Mouse (Mus musculus) testis, postnatal 10 days (tissue): Measurements from ENCODE around the gene Ovol2.
"Not testable (repeated sequence)": the region's sequence is repeated elsewhere in the genome, so short reads cannot be mapped to it uniquely, and the experiment has no call there.

Experiments
- DNase-seq: peaks from one replicate; pipeline ENCODE4 v3.0.0; 2021; ENCODE audit warnings: low spot score

Ovol2 gene

GRCm38 (mm10) chr2:144331401-144332302 lies at the start of gene Ovol2:
Gene Ovol2, minus strand, starts transcription at chr2:144332146.
- DNase-seq = peak; percentile 51

DNA sequence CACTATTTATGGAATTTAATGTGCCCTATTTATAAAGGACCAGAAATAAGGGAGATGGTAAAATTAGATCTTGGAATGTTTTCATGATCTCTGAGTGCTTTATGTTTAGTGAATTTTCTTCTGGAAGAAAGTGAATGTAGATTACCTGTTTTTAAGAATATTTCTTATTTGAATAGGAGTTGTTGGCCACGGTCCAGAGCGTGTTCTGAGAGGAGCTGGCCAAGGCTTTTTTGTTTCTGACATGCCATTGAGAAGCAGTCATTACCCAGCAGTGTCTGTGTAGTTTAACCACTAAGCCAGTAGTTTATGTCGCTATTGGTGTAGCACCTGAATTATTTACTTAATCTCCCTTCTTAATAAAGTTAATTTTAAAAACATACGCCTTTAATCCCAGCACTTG lies 49.8 kb upstream of the Ovol2 start:
- DNase-seq = no peak

- DNase-seq = no peak
Measured at GRCm38 (mm10) chr2:144381293-144381692, 49.3 kb upstream of the Ovol2 start.

- no peak for DNase-seq
Measured at GRCm38 (mm10) chr2:144375063-144375703, 43.2 kb upstream of the Ovol2 start.

DNA sequence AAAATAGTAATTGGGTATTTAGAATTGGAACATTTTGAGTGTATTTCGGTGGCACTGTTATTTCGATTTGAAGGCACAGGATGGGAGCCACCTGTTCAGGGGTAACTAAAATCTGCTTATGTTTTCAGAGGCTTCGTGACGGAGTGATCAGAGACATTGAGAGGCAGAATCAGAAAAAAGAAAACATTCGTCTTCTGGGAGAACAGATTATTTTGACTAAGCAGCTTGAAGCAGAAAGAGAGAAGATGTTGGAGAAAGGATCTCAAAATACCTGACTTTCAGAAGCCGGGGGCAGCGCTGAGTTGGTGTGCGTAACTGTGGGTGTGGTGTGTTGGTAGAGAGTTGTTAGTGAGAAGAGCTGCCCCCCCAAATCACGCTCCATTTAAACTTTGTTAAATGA lies 41.1 kb upstream of the Ovol2 start:
- DNase-seq = no peak

GRCm38 (mm10) chr2:144371566-144371965 lies 39.6 kb upstream of the Ovol2 start:
- no peak for DNase-seq

DNA sequence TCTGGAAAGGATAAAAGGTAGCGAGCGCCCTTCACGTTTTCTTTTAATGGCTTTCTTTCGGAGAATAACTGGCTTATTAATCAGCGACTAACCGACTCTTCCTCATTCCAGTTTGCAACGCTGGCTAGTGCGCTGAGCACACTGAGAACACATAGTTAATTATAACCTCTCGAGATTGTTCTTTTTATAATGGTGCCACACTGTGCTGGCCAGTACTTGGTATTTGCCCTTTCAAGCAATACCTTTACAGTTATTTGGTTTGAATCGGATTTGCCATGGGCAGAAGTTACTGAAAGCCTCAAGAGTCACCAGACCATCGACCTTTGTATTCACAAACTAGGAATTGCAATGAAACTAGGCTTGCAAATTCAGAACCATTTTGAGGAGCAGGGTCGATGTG lies 37.6 kb upstream of the Ovol2 start:
- no peak for DNase-seq

DNA sequence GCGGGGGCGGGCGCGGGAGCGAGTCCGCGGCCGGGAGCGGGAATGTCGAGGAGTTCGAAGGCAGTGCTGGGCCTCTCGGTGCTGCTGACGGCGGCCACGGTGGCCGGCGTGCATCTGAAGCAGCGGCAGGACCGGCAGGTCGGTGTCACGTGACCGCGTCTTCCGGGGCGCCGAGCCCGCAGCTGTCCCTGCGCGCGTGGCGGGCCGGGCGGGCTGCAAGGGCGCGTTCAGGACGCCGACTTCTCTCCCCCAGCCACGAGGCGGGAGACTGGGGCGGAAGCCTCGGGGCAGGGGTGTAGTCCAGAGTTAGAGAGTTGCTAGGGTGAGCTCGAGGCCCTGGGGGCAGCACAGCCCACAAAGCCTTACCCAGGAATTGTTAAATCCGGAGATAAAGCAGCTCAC lies 37.1 kb upstream of the Ovol2 start:
- DNase-seq = no peak

DNA sequence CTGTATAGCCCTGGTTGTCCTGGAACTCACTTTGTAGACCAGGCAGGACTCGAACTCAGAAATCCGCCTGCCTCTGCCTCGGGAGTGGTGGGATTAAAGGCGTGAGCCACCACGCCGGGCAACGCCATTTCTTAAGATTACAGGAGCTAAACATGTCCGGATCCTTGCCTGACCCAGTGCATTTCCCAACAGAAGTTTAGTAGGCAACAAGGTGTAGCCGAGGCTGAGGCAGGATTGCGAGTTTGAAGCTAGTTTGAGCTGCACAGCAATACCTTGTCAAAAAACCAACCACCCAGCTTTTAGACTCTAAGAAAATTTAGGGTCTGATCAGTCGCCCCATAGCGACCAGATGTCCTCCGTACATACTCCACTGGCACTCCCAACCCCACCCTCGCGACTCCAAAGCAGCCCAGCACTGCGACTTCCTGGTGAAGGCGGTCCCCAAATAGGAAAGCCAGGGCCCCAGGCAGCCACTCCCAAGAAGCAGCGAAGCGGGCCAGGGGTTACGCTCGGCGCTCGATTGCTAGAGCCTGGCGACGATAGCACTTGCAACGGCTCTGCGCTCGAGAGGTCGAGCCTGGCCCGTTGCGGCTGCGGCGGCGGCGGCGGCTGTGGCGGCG lies 36.6 kb upstream of the Ovol2 start, which contains the start of the genes Kat14 and Pet117:
Kat14 (plus strand) TSS at position 584 of the 620 bp plus-strand sequence.
Pet117 (plus strand) TSS at position 597 of the 620 bp plus-strand sequence.
- DNase-seq = peak; percentile 96

DNA sequence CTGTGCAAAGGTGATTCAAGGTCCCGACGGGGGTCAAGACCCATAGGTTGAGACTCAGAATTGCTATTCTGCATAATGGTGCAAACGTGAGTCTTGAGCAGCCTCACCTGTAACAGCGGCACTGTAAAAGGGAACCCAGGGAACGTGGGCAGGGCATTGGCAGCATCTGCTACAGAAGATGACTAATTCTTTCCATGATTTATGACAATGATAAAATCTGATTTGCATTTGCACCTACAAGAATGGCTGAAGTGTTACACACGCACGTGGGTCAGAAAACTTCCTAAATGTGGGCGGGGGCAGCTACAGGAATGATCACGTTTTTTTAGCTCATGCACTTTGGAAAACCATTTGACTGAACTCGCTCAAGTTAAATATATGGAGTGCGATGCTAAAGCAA lies 20.9 kb upstream of the Ovol2 start:
- no peak for DNase-seq

DNA sequence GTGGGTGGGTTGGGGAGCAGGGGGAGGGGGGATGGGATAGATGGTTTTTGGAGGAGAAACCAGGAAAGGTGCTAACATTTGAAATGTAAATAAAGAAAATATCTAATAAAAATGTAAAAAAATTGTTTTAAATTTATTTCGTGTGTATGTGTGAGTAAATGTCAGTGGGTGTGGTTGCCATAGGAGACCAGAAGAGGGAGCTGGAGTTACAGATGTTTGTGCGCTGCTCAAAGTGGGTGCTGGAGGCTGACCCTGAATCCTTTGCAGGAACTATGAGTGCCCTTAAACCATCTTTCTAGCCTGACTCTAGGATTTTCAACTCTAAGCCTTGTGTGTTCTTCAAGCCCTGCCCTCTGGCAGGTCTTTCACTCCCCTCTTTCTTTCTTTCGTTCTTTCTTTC lies 16.6 kb upstream of the Ovol2 start:
- no peak for DNase-seq

- no peak for DNase-seq
Measured at GRCm38 (mm10) chr2:144343158-144343557, 11.2 kb upstream of the Ovol2 start.

GRCm38 (mm10) chr2:144338149-144338548 lies 6.2 kb upstream of the Ovol2 start:
- not testable (repeated sequence) for DNase-seq

- no peak for DNase-seq
Measured at GRCm38 (mm10) chr2:144337701-144338100, 5.8 kb upstream of the Ovol2 start.

DNA sequence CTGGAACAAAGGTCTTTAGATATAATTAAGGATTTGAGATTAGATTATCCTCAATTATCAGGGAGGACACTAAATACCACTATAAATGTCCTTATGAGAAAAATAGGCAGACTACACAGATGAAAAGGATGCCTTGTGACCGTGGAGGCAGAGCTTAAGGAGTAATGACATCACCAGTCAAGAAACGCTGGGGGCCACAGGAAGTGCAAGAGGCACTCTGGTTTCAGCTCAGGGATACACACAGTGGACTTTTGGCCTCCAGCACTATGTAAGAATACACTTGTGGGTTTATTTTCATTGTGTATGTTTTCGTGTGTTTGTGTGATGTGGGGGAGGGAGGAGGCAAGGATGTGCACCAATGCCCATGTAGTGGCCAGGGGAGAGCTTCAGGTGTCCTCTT lies 5.3 kb upstream of the Ovol2 start:
- DNase-seq = no peak

DNA sequence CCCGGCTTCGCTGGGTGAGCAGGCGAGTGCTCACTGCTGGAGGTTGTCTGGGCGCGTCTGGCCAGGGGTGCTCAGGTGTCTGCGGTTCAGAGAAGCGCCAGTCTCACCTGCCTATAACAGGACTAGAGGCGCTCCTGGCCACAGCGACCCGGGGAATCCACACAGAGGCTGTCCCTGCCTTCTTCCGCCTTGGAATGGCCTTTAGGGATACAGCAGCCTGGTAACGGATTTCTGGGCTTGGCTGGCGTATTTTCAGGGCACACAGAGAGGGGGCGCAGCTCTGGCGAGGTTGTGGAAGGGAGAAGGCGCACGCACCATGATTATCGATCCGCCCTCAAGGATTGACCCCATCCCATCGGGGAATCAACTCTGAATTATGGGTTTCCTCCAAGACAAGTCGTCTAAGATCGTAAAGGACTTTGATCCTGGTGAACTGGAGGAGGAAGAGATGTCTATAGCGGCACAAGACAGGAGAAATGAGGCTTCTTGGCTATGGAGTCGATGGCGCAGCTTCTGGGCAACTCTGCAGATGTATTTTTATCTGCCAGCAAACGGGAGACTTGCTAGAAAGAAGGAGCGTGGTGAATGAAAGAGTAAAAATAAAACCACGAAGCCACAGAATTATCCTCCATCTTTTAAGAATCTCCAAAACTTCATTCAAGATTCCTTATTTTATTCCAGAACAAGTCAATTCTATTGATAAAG lies 1.3 kb upstream of the Ovol2 start:
- DNase-seq = no peak

DNA sequence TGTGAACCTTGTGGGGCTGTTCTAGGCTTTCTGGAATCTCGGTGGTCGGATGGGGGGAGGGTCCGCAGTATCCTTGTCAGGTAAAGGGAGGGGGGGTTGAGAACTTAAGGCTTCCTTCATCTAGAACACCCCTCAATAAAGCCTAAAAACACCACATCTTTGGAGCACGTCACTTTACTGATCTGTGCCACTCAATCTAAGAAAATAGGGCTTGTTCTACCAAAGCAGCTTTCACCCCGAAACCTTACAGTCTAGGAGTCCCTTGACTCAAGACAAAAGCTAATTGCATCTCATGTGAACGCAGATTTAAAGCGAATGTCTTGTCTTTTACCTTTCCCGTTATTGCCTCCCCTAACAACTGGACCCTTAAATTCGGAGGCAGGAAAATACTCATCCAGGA lies 540 bp upstream of the Ovol2 start:
- no peak for DNase-seq

DNA sequence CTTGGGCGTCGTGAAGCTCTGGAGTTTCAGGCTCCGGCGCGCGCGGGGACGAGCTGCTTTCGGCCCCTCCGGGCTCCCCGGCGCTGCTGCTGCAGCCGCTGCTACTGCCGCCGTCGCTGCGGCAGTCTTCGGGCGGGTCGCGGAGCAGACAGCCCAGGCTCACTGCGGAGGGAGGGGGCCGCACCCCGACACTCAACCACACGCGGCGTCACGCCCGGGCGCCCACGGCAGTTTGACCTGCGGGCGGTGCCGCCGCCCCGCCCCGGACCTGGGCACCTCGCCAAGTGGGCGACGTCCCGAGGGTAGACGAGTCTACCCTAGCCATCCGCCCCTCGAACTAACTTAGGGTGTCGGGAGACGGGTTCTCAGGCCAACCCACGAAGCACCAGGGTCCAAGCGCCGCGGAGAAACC lies 980 bp downstream of the Ovol2 start:
- DNase-seq = peak; percentile 69

DNA sequence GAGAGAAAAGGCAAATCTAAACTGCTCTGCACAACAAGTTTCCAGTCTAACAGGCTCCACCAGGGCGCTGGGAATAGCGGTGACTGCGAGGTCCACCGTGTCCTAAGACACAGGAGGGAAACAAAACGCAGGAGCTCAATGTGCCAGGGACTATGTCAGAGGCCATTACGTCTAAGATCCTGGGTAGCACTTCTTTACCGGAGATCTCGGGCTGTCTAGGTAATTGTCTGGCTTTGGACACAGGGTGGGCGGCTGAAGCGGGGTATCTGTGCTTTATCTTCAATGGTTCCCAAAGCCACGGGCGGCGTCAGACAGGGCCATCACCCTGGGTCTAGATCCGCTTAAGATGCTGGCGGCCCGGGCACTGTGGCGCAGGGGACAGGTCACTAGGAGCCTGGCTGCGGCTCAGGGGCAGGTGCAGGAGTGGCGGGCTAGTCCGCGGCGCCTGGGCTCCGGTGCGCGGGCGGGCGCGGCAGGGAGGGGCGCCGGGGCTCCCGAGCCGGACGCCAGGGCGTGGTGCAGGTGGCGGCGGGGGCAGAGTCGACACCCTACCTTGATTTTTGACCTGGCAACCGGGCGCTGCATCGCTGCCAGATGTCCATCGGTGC lies 1.5 kb downstream of the Ovol2 start:
- peak; percentile 46 for DNase-seq

GRCm38 (mm10) chr2:144329937-144330336 lies 2.0 kb downstream of the Ovol2 start:
- DNase-seq = no peak

- DNase-seq = no peak
Measured at GRCm38 (mm10) chr2:144329451-144329850, 2.5 kb downstream of the Ovol2 start.

GRCm38 (mm10) chr2:144324218-144324617 lies 7.7 kb downstream of the Ovol2 start:
- DNase-seq = no peak
